Mouse (Mus musculus): ENCODE data around the gene Adam4.
"Not testable (repeated sequence)": the region's sequence is repeated elsewhere in the genome, so short reads cannot be mapped to it uniquely, and the experiment has no call there.

Adam4 gene

DNA sequence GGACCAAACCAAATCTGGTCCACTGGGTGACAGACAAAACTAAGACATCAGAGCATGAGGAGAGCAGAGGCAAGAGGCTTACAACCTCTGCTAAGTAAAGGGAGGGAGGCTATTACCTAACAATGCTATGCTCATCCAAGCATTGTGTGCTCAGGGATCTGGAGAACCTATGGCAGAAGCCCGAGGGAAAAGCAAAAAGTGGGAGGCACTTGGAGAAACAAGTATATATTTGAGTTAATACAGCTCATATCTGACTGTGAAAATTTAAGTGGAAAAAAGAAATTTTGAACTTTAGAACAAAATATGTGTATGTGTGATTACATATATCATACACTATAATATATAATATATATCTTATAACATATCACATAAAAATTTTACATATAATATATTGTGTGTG is at the start of gene Adam4:
Gene Adam4 (minus strand): TSS at position 101 of the 400 bp plus-strand sequence.
- DNase-seq (ENCODE audit: low read depth, low spot score): no peak

DNA sequence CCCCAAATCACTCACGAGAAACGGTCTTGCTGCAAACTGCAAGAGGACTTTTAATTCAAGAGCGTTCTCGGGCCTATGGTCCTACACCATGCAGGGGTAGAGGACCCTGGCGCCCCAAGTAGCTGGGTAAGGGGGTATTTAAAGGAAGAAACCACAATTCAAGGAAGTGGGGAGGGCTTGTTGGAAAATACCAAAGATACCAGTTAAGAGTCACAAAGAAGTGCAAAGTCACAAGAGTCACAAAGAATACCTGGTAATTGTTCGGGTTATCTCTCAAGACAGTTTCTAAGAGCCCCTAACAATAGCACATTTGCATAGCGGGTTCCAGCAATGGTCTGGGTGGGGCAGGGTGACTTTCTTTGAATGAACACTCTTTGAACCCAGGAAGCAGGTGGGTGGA is 37.3 kb upstream of the Adam4 start:
- DNase-seq (ENCODE audit: low read depth, low spot score): peak; percentile 59

DNA sequence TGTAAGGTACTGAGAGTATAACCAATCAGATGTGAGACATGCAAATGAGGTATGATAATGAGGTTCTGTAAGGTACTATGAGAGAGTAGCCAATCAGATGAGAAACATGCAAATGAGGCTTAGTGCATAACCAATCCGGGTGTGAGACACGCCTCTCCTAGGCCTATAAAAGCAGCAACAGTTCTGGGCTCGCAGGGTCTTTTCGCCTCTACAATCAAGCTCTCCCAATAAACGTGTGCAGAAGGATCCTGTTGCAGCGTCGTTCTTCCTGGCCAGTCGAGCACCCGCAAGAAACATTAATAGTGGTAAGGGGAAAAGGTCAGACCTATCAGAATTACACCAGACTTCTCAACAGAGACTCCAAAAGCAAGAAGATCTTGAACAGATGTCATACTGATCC is 17.2 kb upstream of the Adam4 start:
- DNase-seq (ENCODE audit: low read depth, low spot score): not testable (repeated sequence)

DNA sequence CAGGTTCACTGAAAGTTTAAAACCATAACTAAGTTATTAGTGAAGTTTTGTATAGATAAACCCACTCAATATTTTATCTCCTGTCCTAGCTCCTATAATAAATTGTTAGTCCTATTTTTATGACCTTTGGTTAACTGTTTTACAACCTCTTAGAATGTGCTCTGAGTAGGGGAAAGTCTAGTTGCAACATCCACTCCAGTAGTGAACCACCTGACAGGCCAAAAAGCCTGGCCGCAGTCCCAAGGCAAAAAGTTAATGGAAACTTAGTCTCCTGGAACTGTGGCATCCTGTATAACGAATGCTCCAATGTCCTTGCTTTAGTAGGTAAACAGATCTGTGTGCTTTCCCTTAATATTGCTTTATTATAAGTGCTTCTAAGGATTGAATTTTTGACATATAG is 13.0 kb upstream of the Adam4 start:
- not testable (repeated sequence) for DNase-seq (ENCODE audit: low read depth, low spot score)

DNA sequence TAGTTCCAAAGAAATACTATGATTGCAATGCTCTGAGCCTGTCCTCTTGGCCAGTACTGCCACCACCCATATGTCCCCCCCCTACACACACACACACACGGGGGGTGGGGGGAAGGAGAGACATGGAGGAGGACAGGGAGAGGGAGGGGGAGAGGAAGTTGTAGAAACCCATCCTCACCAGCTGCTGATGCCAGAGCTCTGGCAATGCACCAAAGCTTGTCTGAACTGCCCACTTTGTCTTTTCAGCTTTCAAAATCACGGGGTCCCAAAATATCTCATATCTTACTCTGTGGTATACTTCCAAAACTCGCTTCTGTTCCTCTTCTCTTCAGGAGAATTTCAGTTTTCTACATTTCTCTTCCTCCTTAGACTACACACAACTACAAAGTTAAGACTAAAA is 8.5 kb downstream of the Adam4 start:
- DNase-seq (ENCODE audit: low read depth, low spot score): no peak

DNA sequence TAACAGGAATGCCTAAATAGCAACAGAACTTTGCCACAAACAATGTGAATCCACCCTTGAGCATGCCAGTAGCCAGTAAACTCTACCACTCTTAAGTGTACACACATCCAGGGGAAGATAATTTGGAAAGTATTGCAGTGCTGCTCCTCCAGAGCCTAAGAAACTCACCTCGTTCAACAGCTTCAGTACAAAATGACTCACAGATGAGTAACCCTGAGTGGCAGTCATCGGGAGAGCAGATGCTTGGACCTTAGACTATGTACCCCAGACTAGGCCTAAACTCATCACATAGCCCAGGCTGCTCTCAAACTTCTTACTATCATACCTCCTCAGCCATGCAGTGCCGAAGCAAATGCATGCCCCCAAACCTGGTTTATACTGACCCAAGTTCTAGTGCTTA is 12.8 kb downstream of the Adam4 start:
- DNase-seq (ENCODE audit: low read depth, low spot score): no peak

DNA sequence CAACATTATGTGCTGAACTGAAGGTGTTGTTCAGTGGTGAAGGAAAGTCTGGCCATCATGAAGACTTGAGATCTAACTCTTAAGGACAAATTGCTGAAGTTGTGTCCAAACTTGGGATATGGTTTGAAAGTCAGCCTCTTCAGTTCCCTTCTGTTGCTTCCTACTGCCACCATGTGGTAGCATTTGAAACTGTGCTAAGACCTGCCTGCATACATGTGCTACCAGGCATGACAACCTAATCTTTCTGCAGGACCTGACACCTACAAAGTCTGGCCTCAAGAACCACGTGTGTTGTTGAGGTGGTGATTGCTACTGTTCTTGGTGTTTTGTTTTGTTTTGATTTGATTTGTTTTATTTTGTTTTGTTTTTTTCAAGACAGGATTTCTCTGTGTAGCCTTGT is 19.6 kb downstream of the Adam4 start:
- DNase-seq (ENCODE audit: low read depth, low spot score): peak; percentile 69

DNA sequence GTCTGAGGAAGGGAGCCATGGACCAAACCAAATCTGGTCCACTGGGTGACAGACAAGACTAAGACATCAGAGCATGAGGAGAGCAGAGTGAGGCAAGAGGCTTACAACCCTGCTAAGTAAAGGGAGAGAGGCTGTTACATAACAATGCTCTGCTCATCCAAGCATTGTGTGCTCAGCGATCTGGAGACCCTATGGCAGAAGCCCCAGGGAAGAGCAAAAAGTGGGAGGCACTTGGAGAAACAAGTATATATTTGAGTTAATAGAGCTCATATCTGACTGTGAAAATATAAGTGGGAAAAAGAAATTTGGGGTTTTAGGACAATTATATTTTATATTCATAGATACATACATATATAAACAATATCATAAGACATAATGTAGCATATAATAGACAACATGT is 42.4 kb downstream of the Adam4 start, which contains the start of gene Gm4787:
Gene Gm4787 (minus strand): TSS at position 101 of the 400 bp plus-strand sequence.
- DNase-seq (ENCODE audit: low read depth, low spot score): not testable (repeated sequence)

Measured in ES-CJ7 (cell line).